Mouse (Mus musculus) adrenal gland, postnatal 4 days (tissue): ENCODE measurements around the gene Fkrp. TPM values are rescaled to one million over a fixed set of nuclear protein-coding genes. Genes with fewer than 3 reads are reported as not detected.

ENCODE experiments used
- DNase-seq, 2 experiments: peaks; one replicate each; pipeline ENCODE4 v3.0.0; 2021 to 2022; ENCODE audit warnings: low spot score in 2 of 2, mixed read lengths in 2 of 2
- total RNA-seq, 2 experiments: library from RNA; stranded (reverse); gene quantifications; 2 replicates each; pipeline ENCODE4 v1.2.3; 2021

Fkrp gene
- total RNA-seq, 2 experiments from 2014 or later: 26.3 to 29.0 TPM

- DNase-seq: no peak
Observed at GRCm38 (mm10) chr7:16794886-16795285, 21.6 kb downstream of the Fkrp start.

DNA sequence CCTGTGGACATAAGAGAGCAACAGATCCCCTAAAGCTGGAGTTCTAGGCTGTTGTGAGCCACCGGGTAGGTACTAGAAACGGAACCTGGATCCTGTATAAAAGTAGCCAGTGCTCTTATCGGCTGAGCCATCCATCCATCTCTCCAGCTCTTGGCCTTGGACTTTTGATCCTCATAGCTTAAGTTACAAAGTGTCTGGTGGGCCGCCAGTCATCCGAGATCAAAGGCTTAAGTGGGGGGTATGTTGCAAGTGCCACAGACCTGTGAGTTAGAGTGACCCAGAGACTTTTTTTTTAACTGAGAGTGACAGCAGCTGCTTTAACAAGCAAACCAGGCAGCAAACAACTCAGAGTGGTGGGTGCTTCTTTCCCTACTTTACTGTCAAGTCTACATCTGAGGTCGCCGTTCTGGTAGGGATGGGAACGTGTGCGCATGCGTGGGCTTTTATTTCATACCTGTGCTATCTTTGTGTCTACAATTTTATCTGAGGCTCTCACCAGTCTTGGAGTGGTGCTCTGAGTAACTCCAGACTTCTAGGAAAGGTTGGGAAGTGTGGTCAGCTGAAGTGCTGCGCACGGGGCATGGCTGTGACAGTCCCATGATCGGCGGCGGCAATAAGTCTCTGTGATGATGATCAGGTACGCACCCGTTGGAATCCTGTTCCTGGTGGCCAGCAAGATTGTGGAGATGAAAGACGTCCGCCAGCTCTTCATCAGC lies 23.4 kb downstream of the Fkrp start:
- no peak for DNase-seq

GRCm38 (mm10) chr7:16792316-16792715 lies 24.2 kb downstream of the Fkrp start:
- DNase-seq: no peak

GRCm38 (mm10) chr7:16785541-16786083 lies 30.9 kb downstream of the Fkrp start:
- DNase-seq: no peak

DNA sequence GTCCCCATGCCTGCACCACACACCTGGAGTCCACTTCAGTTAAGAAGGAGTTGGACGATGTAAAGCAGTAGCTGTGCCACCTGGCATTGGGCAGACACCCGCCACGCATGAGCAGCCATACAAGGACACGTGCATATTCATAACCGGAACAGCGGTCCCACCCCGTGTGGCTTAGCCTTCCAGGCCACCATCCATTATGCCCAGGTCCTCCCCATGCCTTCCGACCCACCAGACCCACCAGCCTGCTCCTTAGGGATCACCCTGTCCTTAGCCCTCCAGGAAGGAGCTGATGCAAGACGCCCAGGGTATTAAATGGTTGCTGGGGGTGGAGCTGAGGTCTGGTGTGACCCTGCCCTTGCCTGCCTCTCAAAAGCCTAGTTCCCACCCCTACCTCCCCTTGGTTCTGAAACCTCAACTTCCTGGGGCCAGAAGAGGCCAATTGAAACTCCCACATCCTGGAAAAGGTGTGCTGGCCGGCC lies 32.0 kb downstream of the Fkrp start:
- no peak for DNase-seq

- DNase-seq: peak; percentile 39 to 43
Observed at GRCm38 (mm10) chr7:16783758-16784415, 32.6 kb downstream of the Fkrp start.

- no peak for DNase-seq
Observed at GRCm38 (mm10) chr7:16783224-16783688, 33.3 kb downstream of the Fkrp start.

DNA sequence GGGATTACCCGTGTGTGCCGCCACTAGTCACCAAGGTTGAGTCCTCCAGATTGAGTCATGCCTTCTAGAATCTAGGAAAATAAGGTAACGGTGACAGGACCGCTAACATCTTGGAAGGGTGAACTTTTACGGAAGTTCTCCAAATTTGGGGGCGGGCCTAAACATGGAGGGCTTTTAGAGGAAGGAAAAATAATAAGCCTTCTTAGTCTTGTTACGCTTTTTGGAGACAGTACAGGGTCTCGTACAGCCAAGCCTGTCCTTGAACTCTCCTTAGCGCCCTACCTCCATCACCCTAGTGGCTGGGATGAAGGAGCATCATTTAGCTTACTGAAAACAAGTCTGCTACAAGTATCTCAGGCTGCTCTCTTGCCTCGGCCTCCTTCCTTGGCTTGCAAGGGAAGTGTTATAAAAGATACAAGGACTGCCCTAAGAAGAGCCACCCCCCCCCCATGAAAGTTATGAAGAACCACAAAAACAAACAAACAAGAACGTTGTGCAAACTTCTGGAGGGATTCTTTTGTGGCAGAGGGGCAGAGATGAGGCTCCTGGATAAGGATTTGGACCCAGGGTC lies 33.9 kb downstream of the Fkrp start:
- no peak for DNase-seq

DNA sequence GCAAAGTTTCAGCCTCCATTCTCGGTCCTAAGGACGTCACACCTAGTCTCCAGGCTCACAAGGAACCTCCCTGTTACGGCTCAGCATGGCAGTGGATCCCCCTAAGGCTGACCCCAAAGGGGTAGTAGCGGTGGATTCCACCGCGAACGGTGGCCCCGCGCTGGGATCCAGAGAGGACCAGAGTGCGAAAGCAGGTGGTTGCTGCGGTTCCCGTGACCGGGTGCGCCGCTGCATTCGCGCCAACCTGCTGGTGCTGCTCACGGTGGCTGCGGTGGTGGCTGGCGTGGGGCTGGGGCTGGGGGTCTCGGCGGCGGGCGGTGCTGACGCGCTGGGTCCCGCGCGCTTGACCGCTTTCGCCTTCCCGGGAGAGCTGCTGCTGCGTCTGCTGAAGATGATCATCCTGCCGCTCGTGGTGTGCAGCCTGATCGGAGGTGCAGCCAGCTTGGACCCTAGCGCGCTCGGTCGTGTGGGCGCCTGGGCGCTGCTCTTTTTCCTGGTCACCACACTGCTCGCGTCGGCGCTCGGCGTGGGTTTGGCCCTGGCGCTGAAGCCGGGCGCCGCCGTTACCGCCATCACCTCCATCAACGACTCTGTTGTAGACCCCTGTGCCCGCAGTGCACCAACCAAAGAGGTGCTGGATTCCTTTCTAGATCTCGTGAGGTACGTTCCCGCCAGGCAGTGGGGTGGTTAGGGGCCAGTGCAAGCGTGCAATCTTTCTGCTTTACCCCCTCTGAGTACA lies 34.5 kb downstream of the Fkrp start:
- DNase-seq: no peak

DNA sequence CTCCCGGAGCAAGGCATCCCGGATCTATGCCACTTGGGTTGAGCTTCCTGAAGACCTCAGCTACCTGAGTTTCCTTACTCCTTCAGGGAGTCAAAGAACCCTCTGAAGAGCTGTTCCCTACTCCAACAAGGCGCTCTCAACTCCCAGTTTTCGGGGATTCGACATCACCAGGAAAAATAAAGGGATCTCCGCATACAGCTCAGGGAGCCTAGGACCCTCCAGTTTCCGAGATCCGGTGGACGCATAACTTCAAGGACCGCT lies 35.0 kb downstream of the Fkrp start:
- no peak for DNase-seq

GRCm38 (mm10) chr7:16780825-16781554 lies 35.5 kb downstream of the Fkrp start, which contains the start of gene Slc1a5:
Gene Slc1a5 (plus strand): TSS chr7:16781340.
- peak; percentile 75 to 80 for DNase-seq

DNA sequence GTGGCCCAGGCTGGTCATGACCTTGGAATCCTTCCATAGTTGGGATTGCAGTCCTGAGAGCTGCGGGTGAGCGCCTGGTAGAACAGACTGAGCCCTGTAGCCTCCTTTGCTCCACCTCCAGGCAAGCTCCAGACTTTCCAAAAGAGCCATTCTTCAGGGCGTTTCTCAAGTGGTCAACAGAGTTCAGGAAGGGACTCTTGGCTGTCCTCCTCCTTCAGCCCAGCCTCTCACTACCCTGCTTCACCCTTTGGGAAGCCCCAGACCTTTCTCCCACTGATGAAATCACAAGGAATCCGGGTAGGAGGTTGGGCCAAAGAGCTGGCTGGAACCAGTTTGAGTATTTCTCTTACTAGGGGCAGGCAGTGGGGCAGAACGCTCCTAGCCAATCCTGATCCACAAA lies 36.5 kb downstream of the Fkrp start:
- DNase-seq: no peak

DNA sequence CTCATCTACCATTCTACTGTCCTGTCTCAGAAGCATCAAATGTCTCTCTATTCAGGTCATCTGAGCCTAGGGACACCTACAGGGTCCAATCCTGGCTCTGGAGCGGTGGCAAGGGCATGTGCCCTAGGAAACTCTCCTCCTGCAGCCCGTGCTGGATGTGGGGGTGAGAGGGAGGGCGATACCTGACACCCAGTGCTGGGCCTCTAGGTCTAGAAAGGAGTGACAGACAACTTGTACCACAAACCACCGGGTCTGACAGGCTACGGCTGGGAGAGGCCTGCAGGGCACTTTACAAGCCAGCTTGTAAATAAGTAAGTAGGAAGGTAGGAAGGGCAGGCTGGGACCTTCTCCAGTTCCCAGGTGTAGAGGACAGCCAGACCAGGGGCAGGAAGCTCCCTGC lies 40.6 kb downstream of the Fkrp start:
- DNase-seq: no peak

- no peak for DNase-seq
Observed at GRCm38 (mm10) chr7:16766443-16766842, 50.1 kb downstream of the Fkrp start.

DNA sequence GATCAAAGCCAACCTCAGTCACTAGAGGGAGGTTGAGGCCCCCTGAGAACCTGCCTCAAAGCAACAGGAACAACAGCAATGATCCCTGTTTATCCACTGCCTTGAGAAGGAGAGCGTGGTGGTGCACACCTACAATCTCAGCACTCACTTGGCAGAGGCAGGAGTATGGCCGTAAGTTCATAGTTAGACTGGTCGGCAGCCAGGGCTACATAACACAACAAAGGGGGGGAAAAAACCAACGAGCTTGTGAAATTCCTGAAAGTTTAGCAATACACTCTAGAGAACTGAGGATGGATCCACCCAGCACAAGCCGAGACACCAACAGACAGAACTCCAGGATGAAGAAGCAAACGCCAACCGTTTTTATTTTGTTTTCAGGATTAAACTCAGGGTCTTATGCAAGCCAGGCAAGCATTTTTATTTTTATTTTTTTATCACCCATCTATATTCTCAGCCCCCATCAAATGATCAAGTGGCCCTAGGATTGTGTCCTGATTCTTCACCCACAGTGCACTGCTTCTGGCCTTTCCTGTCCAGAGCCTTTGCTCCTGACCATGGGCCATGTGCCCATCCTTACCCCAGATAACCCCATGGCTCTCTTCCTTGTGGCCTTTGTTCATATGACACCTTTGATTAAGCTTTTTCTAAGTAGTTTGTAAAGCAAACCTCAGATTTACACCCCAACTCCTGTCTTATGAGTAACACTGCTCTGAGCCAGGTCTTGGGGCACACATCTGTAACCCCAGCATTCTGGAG lies 52.9 kb downstream of the Fkrp start:
- no peak for DNase-seq

DNA sequence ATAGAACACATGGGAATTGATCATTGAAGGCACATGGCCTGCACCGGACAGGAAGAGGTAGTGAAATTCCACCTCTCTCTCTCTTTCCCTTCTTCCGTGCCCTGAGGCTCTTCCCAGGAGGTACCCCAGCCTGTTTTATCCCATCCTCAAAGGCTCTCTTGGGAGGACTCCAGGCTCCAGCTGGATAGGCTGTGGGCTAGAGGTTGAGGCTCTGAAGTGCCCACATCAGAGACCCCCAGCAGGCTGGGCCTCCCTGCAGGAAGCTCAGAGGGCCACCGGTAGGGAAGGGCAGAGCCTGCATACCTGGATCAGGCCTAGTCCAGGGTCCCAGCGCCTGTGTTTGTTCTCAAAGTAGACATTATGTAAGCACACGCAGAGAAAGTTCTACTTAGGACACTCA lies 54.9 kb downstream of the Fkrp start:
- DNase-seq: no peak

- no peak for DNase-seq
Observed at GRCm38 (mm10) chr7:16761005-16761481, 55.5 kb downstream of the Fkrp start.

DNA sequence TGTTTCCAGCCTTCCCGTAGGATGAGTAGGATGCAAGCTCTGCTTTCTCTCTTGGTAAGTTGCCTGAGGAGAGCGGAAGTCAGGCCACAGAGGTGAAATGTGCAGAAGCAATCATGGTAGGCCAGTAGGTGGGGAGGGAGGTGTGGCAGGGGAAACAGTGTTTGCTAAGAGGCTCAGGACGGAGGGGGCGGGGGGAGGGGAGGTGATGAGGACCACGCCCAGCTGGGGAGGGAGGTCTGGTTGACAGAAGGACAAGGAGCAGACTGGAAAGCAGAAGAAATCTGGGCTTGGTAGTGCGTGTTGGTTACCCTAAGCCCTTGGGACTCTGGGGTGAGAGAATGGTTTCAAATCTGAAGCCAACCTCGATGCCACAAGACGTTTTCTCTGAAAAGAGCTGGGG lies 56.2 kb downstream of the Fkrp start:
- no peak for DNase-seq
